Mouse (Mus musculus) forebrain, postnatal 0 days (tissue): ENCODE data around the gene Acot1. TPM values are rescaled to one million over a fixed set of nuclear protein-coding genes. Genes with fewer than 3 reads are reported as not detected.

ENCODE experiments used
- ATAC-seq: fragments of 200-750 bp; cut with Nextera tagmentation; 2 replicates; pipeline ENCODE4 v1.8.0; 2017; ENCODE audit warnings: mild to moderate bottlenecking, moderate library complexity
- DNase-seq: peaks from one replicate; pipeline ENCODE4 v3.0.0-alpha.2; 2015
- H3K27ac ChIP-seq: fragments of 300-500 bp; sonication (generic); 2 replicates; pipeline ENCODE4 v1.5.1; 2014; ENCODE audit warnings: low read depth, mild to moderate bottlenecking, antibody characterized with exemption, low read length, moderate library complexity, mixed read lengths
- H3K27me3 ChIP-seq: fragments of 300-500 bp; sonication (generic); 2 replicates; pipeline ENCODE4 v1.6.1; 2014; ENCODE audit warnings: mild to moderate bottlenecking, low read length, mixed read lengths; ENCODE audit not compliant: insufficient read depth
- H3K36me3 ChIP-seq: fragments of 300-500 bp; sonication (generic); 2 replicates; pipeline ENCODE4 v1.6.1; 2014; ENCODE audit warnings: mild to moderate bottlenecking, moderate library complexity; ENCODE audit not compliant: insufficient read depth
- H3K4me1 ChIP-seq: fragments of 300-500 bp; sonication (generic); 2 replicates; pipeline ENCODE4 v1.6.1; 2014; ENCODE audit warnings: antibody characterized with exemption; ENCODE audit not compliant: insufficient read depth
- H3K4me2 ChIP-seq: fragments of 300-500 bp; sonication (generic); 2 replicates; pipeline ENCODE4 v1.6.1; 2014; ENCODE audit warnings: low read depth, mild to moderate bottlenecking, moderate library complexity
- H3K4me3 ChIP-seq: fragments of 300-500 bp; sonication (generic); 2 replicates; pipeline ENCODE4 v1.5.1; 2014; ENCODE audit warnings: low read depth, low read length, mixed read lengths
- H3K9ac ChIP-seq: fragments of 300-500 bp; sonication (generic); 2 replicates; pipeline ENCODE4 v1.6.1; 2014; ENCODE audit warnings: mild to moderate bottlenecking
- H3K9me3 ChIP-seq: fragments of 300-500 bp; sonication (generic); 2 replicates; pipeline ENCODE4 v1.6.1; 2016; ENCODE audit warnings: low read length
- CTCF ChIP-seq: sonication (generic); IDR thresholded peaks from 2 replicates; pipeline ENCODE4 v1.5.1; 2016; ENCODE audit warnings: antibody characterized with exemption, control low read depth, low read depth
- WGBS: fragments of 180-500 bp; shearing (Covaris S2); extraction: QIAGEN DNeasy Blood & Tissue Kit; methylation state at CpG from one replicate; pipeline ENCODE4 v1.1.7; 2014; 5-methylcytosine and 5-hydroxymethylcytosine counted together
- polyA plus RNA-seq: library from polyadenylated mRNA; unstranded; fragments of >200 nt; fragmentation: Nextera tagmentation; extraction: Ambion mirVana; gene quantifications from 2 replicates; pipeline ENCODE4 v1.2.1, GENCODE M21; 2015
- total RNA-seq: library from RNA; depleted of rRNA; stranded (reverse); fragments of >200 nt; gene quantifications from 2 replicates; pipeline ENCODE4 v1.2.3, GENCODE M21; 2014; rRNA removed

Gene Acot1
- total and polyA plus RNA-seq, 2 experiments from 2014 or later: 87.1 to 119 TPM

- no peaks in the 10 kb centered on the region for H3K36me3 ChIP-seq
- no peak overlapping the region for H3K9ac ChIP-seq
- DNase-seq (no peak), ATAC-seq (no peak)
- H3K27ac ChIP-seq: no peak overlapping the region
- no peak overlapping the region for H3K4me2 ChIP-seq
- WGBS: 38% methylated on average over 2 of the region's 2 CpGs
- no peaks in the 10 kb centered on the region for H3K4me1 ChIP-seq
- no peak overlapping the region for H3K4me3 ChIP-seq
- H3K27me3 ChIP-seq: no peaks in the 10 kb centered on the region
- TF ChIP-seq CTCF: peak; percentile 33; the same call in 1 of the 2 replicates
- H3K9me3 ChIP-seq: no peaks in the 10 kb centered on the region
Observed at GRCm38 (mm10) chr12:84060946-84061345, 51.7 kb downstream of the Acot1 start.

GRCm38 (mm10) chr12:84062336-84062735, 53.0 kb downstream of the Acot1 start:
- no peaks in the 10 kb centered on the region for H3K27me3 ChIP-seq
- ATAC-seq: no peak
- no peaks in the 10 kb centered on the region for H3K36me3 ChIP-seq
- no peak overlapping the region for H3K27ac ChIP-seq
- no peak overlapping the region for H3K4me2 ChIP-seq
- no peak overlapping the region for H3K4me3 ChIP-seq
- DNase-seq: no peak
- H3K9me3 ChIP-seq: no peaks in the 10 kb centered on the region
- H3K4me1 ChIP-seq: no peaks in the 10 kb centered on the region
- TF ChIP-seq CTCF: no peak
- H3K9ac ChIP-seq: no peak overlapping the region
- WGBS: 95% methylated on average over 20 of the region's 20 CpGs

GRCm38 (mm10) chr12:84063228-84063627, 53.9 kb downstream of the Acot1 start:
- 73% methylated on average over 5 of the region's 5 CpGs for WGBS
- no peaks in the 10 kb centered on the region for H3K36me3 ChIP-seq
- peak; percentile 38 for TF ChIP-seq CTCF
- no peak overlapping the region for H3K4me3 ChIP-seq
- H3K9me3 ChIP-seq: no peaks in the 10 kb centered on the region
- H3K4me1 ChIP-seq: no peaks in the 10 kb centered on the region
- no peak for ATAC-seq
- H3K9ac ChIP-seq: no peak overlapping the region
- H3K27ac ChIP-seq: no peak overlapping the region
- DNase-seq: no peak
- no peaks in the 10 kb centered on the region for H3K27me3 ChIP-seq
- H3K4me2 ChIP-seq: no peak overlapping the region

- DNase-seq (no peak), ATAC-seq (no peak)
- Histone ChIP-seq H3K36me3 (no peaks in the 10 kb centered on the region), H3K4me2 (no peak overlapping the region), H3K9ac (no peak overlapping the region), H3K9me3 (no peaks in the 10 kb centered on the region), H3K27ac (no peak overlapping the region), H3K4me3 (no peak overlapping the region), H3K4me1 (no peaks in the 10 kb centered on the region), H3K27me3 (no peaks in the 10 kb centered on the region; the same call in 1 of the 2 replicates)
- TF ChIP-seq CTCF: no peak
- WGBS: 93% methylated on average over 2 of the region's 2 CpGs
Observed at GRCm38 (mm10) chr12:84063833-84064232, 54.5 kb downstream of the Acot1 start.

GRCm38 (mm10) chr12:84064621-84065020, 55.3 kb downstream of the Acot1 start:
- 73% methylated on average over 8 of the region's 8 CpGs for WGBS
- ATAC-seq (no peak), DNase-seq (no peak)
- no peak for TF ChIP-seq CTCF
- no peaks in the 10 kb centered on the region for H3K4me1 ChIP-seq
- no peaks in the 10 kb centered on the region; the same call in 1 of the 2 replicates for H3K27me3 ChIP-seq
- H3K27ac ChIP-seq: no peak overlapping the region
- no peaks in the 10 kb centered on the region for H3K9me3 ChIP-seq
- H3K36me3 ChIP-seq: no peaks in the 10 kb centered on the region
- H3K4me3 ChIP-seq: no peak overlapping the region
- H3K4me2 ChIP-seq: no peak overlapping the region
- H3K9ac ChIP-seq: no peak overlapping the region

GRCm38 (mm10) chr12:84067752-84068151, 58.5 kb downstream of the Acot1 start:
- Histone ChIP-seq H3K4me1 (no peaks in the 10 kb centered on the region), H3K4me2 (no peak overlapping the region), H3K4me3 (no peak overlapping the region), H3K9me3 (no peaks in the 10 kb centered on the region), H3K27me3 (no peaks in the 10 kb centered on the region; the same call in none of the 2 replicates), H3K27ac (no peak overlapping the region), H3K36me3 (no peaks in the 10 kb centered on the region), H3K9ac (no peak overlapping the region)
- ATAC-seq (no peak), DNase-seq (no peak)
- no peak for TF ChIP-seq CTCF
- WGBS: 82% methylated on average over 4 of the region's 4 CpGs

Other genes with a start within 250 kb of the Acot1 start
- gene Papln, start 245.9 kb upstream of the Acot1 start, total RNA-seq: 1.8 and 2.7 TPM in 2 replicates
- 0.23 and 0.40 TPM in 2 replicates for gene Papln, start 245.9 kb upstream of the Acot1 start, polyA plus RNA-seq
- gene Numb, start 87.6 kb upstream of the Acot1 start, total RNA-seq: 8.6 and 12.4 TPM in 2 replicates
- 7.0 and 9.0 TPM in 2 replicates for gene Numb, start 87.6 kb upstream of the Acot1 start, polyA plus RNA-seq
- gene Riox1, start 58.9 kb upstream of the Acot1 start, total RNA-seq: 22.3 and 25.2 TPM in 2 replicates
- gene Riox1, start 58.9 kb upstream of the Acot1 start, polyA plus RNA-seq: 12.7 and 13.1 TPM in 2 replicates
- gene Heatr4, start 24.6 kb upstream of the Acot1 start, total RNA-seq: 0.05 and 0.15 TPM in 2 replicates
- 0.04 and 0.05 TPM in 2 replicates for gene Heatr4, start 24.6 kb upstream of the Acot1 start, polyA plus RNA-seq
- gene Acot2, start 21.6 kb upstream of the Acot1 start, total RNA-seq: 14.8 and 17.5 TPM in 2 replicates
- gene Acot2, start 21.6 kb upstream of the Acot1 start, polyA plus RNA-seq: 12.4 and 24.2 TPM in 2 replicates
- gene Acot4, start 28.9 kb downstream of the Acot1 start, total RNA-seq: 0.31 and 0.86 TPM in 2 replicates
- 0.77 and 1.1 TPM in 2 replicates for gene Acot4, start 28.9 kb downstream of the Acot1 start, polyA plus RNA-seq
- not detected in 2 replicates for gene Gm49366, start 29.4 kb downstream of the Acot1 start, total RNA-seq
- gene Gm49366, start 29.4 kb downstream of the Acot1 start, polyA plus RNA-seq: not detected in 2 replicates
- gene Acot3, start 42.7 kb downstream of the Acot1 start, total RNA-seq: 0.69 and 3.1 TPM in 2 replicates
- gene Acot3, start 42.7 kb downstream of the Acot1 start, polyA plus RNA-seq: 0.98 and 1.2 TPM in 2 replicates
- 1.5 and 2.3 TPM in 2 replicates for gene Acot5, start 59.8 kb downstream of the Acot1 start, total RNA-seq
- 0.93 and 1.3 TPM in 2 replicates for gene Acot5, start 59.8 kb downstream of the Acot1 start, polyA plus RNA-seq
- 4.0 and 5.1 TPM in 2 replicates for gene Acot6, start 91.2 kb downstream of the Acot1 start, total RNA-seq
- gene Acot6, start 91.2 kb downstream of the Acot1 start, polyA plus RNA-seq: 1.3 TPM in 2 replicates
- gene Dnal1, start 104.9 kb downstream of the Acot1 start, total RNA-seq: 14.2 and 20.3 TPM in 2 replicates
- 7.5 and 13.5 TPM in 2 replicates for gene Dnal1, start 104.9 kb downstream of the Acot1 start, polyA plus RNA-seq
- gene Pnma1, start 139.0 kb downstream of the Acot1 start, total RNA-seq: 13.9 and 14.2 TPM in 2 replicates
- 9.3 and 12.0 TPM in 2 replicates for gene Pnma1, start 139.0 kb downstream of the Acot1 start, polyA plus RNA-seq
- 7.0 and 7.9 TPM in 2 replicates for gene Elmsan1, start 209.4 kb downstream of the Acot1 start, total RNA-seq
- gene Elmsan1, start 209.4 kb downstream of the Acot1 start, polyA plus RNA-seq: 2.2 and 2.5 TPM in 2 replicates